Mouse (Mus musculus): Measurements from ENCODE around the gene Parva.

Gene Parva

GRCm38 (mm10) chr7:112603496-112604170 is 176.3 kb downstream of the Parva start:
- DNase-seq (ENCODE audit: low spot score in 2 of 2): no peak

GRCm38 (mm10) chr7:112604209-112604608 is 176.9 kb downstream of the Parva start:
- DNase-seq (ENCODE audit: low spot score in 2 of 2): no peak

GRCm38 (mm10) chr7:112614046-112614790 is 186.9 kb downstream of the Parva start:
- DNase-seq (ENCODE audit: low spot score in 2 of 2): no peak

- DNase-seq (ENCODE audit: low spot score in 2 of 2): no peak
Measured at GRCm38 (mm10) chr7:112614791-112615668, 187.7 kb downstream of the Parva start.

GRCm38 (mm10) chr7:112620322-112621179 is 193.2 kb downstream of the Parva start:
- DNase-seq (ENCODE audit: low spot score in 2 of 2): no peak

GRCm38 (mm10) chr7:112627481-112627880 is 200.2 kb downstream of the Parva start:
- peak in 1 of 2 experiments; percentile 12 for DNase-seq (ENCODE audit: low spot score in 2 of 2)

GRCm38 (mm10) chr7:112634505-112635213 is 207.4 kb downstream of the Parva start:
- DNase-seq (ENCODE audit: low spot score in 2 of 2): no peak

GRCm38 (mm10) chr7:112635936-112636335 is 208.6 kb downstream of the Parva start:
- no peak for DNase-seq (ENCODE audit: low spot score in 2 of 2)
